In the genomic region with DNA sequence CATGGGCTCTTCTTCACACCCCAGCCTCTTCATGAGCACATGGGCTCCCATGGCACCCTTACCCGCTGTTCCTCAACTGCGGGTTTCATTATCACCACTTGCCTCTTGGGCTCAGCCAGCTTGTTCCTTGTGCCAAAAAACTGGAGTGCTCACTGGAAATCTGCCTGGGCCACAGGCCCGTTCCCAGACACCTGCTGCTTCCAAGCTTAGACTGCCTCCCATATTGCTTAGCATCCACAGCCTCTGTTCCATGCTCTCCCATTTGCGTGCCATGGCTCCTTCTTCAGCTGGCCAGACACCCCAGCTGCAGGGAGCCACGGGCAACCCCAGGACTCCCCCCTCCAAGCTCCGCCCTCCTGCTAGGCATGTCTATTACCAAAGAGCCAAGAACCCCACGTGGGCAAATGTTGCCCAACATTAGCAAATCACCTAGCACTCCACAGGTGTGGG, we compare ENCODE assay signal across 7 mouse cellular contexts.
DNase-seq lines count a peak whose midpoint lies in the region; ATAC-seq and TF ChIP-seq lines count a peak whose summit lies in the region.

No protein-coding gene starts in this region.

- intact Hi-C loops in gastrocnemius, adult 2 months (cut with DNase I), result no loop called here

- peaks cover 40% of the 10 kb centered on the region for H3K27me3 ChIP-seq in G1E (ENCODE audit: insufficient read depth, low read length)
- H3K27me3 ChIP-seq in thymus, adult 2 months (ENCODE audit: control insufficient read depth, insufficient read depth, low read length), result no peaks in the 10 kb centered on the region

- DNase-seq in G1E (ENCODE audit: low spot score), result no peak
- peak; percentile 47 for DNase-seq in Muller cell, postnatal 12 days (ENCODE audit: inconsistent ontology term)
- peak; percentile 79 for DNase-seq in gastrocnemius, adult 2 months
- peak; percentile 64 to 73 for DNase-seq in layer of hippocampus, postnatal 36 days
- no peak for DNase-seq in urinary bladder, postnatal 14 days (ENCODE audit: low spot score)
- no peak for DNase-seq in urinary bladder, postnatal 25 days (ENCODE audit: low spot score)
- no peak for DNase-seq in thymus, adult 2 months

- WGBS in thymus, adult 2 months, result 86% methylated on average over 7 of the region's 7 CpGs

- no peak for ATAC-seq in G1E (ENCODE audit: extremely low read depth, insufficient number of reproducible peaks, low FRiP score, poor library complexity, severe bottlenecking)

- H3K27ac ChIP-seq in gastrocnemius, adult 2 months, result no peak overlapping the region
- H3K27ac ChIP-seq in thymus, adult 2 months (ENCODE audit: control insufficient read depth, insufficient read depth, low read length), result no peak overlapping the region

- no peaks in the 10 kb centered on the region for H3K9me3 ChIP-seq in G1E (replicated peaks)

- TF ChIP-seq CTCF in G1E (IDR thresholded peaks at IDR 0.05; ENCODE audit: low read depth, low read length), result no peak
- TF ChIP-seq CTCF in gastrocnemius, adult 2 months (IDR thresholded peaks at IDR 0.05), result no peak
- no peak for TF ChIP-seq CTCF in thymus, adult 2 months (IDR thresholded peaks at IDR 0.05; ENCODE audit: borderline replicate concordance, control insufficient read depth, extremely low read depth, insufficient read depth, low read length, poor library complexity)

- no peak for TF ChIP-seq POLR2A in thymus, adult 2 months (IDR thresholded peaks at IDR 0.05; ENCODE audit: control insufficient read depth, extremely low read depth, insufficient read depth, low read length, poor library complexity)

- no peaks in the 10 kb centered on the region for H3K36me3 ChIP-seq in G1E (replicated peaks)
- 0 out of 2 replicates have a peak, but pooled peaks cover 4% of the 10 kb centered on the region for H3K36me3 ChIP-seq in thymus, adult 2 months (ENCODE audit: control insufficient read depth, insufficient read depth, low read length)

- peaks cover 57% of the 10 kb centered on the region for H3K4me1 ChIP-seq in G1E (ENCODE audit: insufficient read depth, low read depth, low read length)
- peaks cover 23% of the 10 kb centered on the region for H3K4me1 ChIP-seq in thymus, adult 2 months (replicated peaks; ENCODE audit: control insufficient read depth, insufficient read depth, low read length)

- H3K4me3 ChIP-seq in G1E (ENCODE audit: low read depth, low read length), result peak overlapping the region; percentile 49; the same call in 1 of the 2 replicates
- H3K4me3 ChIP-seq in gastrocnemius, adult 2 months, result no peak overlapping the region
- H3K4me3 ChIP-seq in thymus, adult 2 months (ENCODE audit: control insufficient read depth, insufficient read depth, low read length), result no peak overlapping the region

Comparison
In these comparisons a context has a peak if more than half of its experiments do, and no peak if none do; other contexts are left out.
1. DNase-seq: peak in Muller cell, postnatal 12 days (single experiment), gastrocnemius, adult 2 months (single experiment) and layer of hippocampus, postnatal 36 days (2 of 2); none in G1E (single experiment), urinary bladder, postnatal 14 days (single experiment), urinary bladder, postnatal 25 days (single experiment) and thymus, adult 2 months (single experiment).